ENCODE assay signal across 8 mouse cellular contexts in the genomic region with DNA sequence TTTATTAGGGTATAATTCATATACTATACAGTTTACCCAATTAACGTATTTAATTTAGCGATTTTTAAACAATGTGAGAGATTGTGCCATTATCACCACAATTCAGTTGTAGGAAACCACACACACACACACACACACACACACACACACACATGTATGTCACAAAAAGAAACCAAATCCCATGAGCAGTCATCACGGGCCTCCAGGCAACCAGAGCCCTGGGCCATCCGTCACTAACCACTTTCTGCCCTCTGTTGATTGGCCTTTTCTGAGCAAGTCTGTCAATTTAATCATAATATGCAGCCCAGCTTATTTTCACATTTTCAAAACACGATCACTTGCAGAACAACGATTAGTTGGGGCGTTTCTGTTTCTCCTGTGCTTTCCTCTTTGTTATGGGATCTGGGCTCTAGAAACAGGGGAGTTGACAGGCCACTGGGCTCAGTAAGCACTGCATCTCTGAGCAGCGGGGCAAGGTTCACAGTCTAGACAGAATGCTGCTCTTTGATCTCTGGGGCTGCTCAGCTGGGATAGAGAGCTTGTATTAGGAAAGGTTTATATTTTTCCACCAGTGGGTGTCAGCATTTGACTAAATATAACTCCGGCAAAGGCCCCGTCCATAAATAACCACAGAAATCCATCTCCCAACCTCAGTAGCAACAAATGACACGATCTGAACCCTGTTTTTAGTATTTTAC. TPM values are rescaled to one million over a fixed set of nuclear protein-coding genes. Genes with fewer than 3 reads are reported as not detected.
DNase-seq lines count a peak whose midpoint lies in the region; ATAC-seq and TF ChIP-seq lines count a peak whose summit lies in the region.

No protein-coding gene starts in this region.

- no peaks in the 10 kb centered on the region for H3K9me3 ChIP-seq in forebrain, postnatal 0 days (ENCODE audit: low read length)
- no peaks in the 10 kb centered on the region for H3K9me3 ChIP-seq in stomach, embryonic 15.5 days

- no peaks in the 10 kb centered on the region for H3K36me3 ChIP-seq in forebrain, postnatal 0 days (ENCODE audit: insufficient read depth)
- H3K36me3 ChIP-seq in stomach, embryonic 15.5 days = no peaks in the 10 kb centered on the region

- H3K27me3 ChIP-seq in Patski = no peaks in the 10 kb centered on the region
- no peaks in the 10 kb centered on the region for H3K27me3 ChIP-seq in forebrain, postnatal 0 days (ENCODE audit: insufficient read depth, low read length)
- H3K27me3 ChIP-seq in stomach, embryonic 15.5 days (replicated peaks) = no peaks in the 10 kb centered on the region

- peak; percentile 19 for DNase-seq in gastrocnemius, postnatal 14 days
- DNase-seq in gastrocnemius, postnatal 36 days = no peak
- peak; percentile 17 for DNase-seq in Patski (ENCODE audit: low read depth, low spot score)
- peak; percentile 85 for DNase-seq in forebrain, postnatal 0 days
- peak; percentile 89 for DNase-seq in kidney, adult 9 months
- DNase-seq in lung, postnatal 10 days = peak; percentile 76
- DNase-seq in B cell, adult 2 months = no peak

- POLR2A ChIA-PET in Patski (lab: Charles Lee) = interaction anchor here (0.6 to 0.9 kb wide), 2 partner anchors 19 to 804 kb away, joined by 3 to 4 read pairs; no protein-coding TSS in a partner anchor

- TF ChIP-seq CTCF in Patski (IDR thresholded peaks at IDR 0.05) = peak; percentile 63
- TF ChIP-seq CTCF in forebrain, postnatal 0 days (IDR thresholded peaks at IDR 0.05; ENCODE audit: low read depth) = peak; percentile 65

- no peak overlapping the region for H3K4me2 ChIP-seq in forebrain, postnatal 0 days (ENCODE audit: low read depth)
- H3K4me2 ChIP-seq in stomach, embryonic 15.5 days = no peak overlapping the region

- in situ Hi-C loops in Patski (cut with MboI; ENCODE audit: low pct_unique_long_range_greater_than_20kb) = loop anchor here (5.0 to 25.0 kb wide), 4 partner anchors 279 to 544 kb away; no protein-coding TSS in a partner anchor

- intact Hi-C loops in gastrocnemius, postnatal 14 days (cut with DNase I; ENCODE audit: low total_unique reads) = loop anchor here (10.0 kb wide), 2 partner anchors 272 to 412 kb away; no protein-coding TSS in a partner anchor
- intact Hi-C loops in gastrocnemius, postnatal 36 days (cut with DNase I) = loop anchor here (1.0 to 10.0 kb wide), 3 partner anchors 266 to 414 kb away; no protein-coding TSS in a partner anchor

- 44% methylated on average over 11 of the region's 11 CpGs for WGBS in forebrain, postnatal 0 days
- 42% methylated on average over 11 of the region's 11 CpGs for whole genome bisulfite sequencing in stomach, embryonic 15.5 days

- no peak for ATAC-seq in Patski
- ATAC-seq in forebrain, postnatal 0 days = peak; percentile 92
- peak; percentile 53 for ATAC-seq in stomach, embryonic 15.5 days (ENCODE audit: insufficient read depth, low FRiP score, low read depth)

- no peak overlapping the region for H3K4me3 ChIP-seq in forebrain, postnatal 0 days (ENCODE audit: low read depth, low read length)
- no peak overlapping the region for H3K4me3 ChIP-seq in stomach, embryonic 15.5 days (replicated peaks)

- H3K4me1 ChIP-seq in forebrain, postnatal 0 days (ENCODE audit: insufficient read depth) = no peaks in the 10 kb centered on the region
- no peaks in the 10 kb centered on the region for H3K4me1 ChIP-seq in stomach, embryonic 15.5 days

- no peak overlapping the region for H3K9ac ChIP-seq in forebrain, postnatal 0 days
- H3K9ac ChIP-seq in stomach, embryonic 15.5 days = no peak overlapping the region

- CTCF ChIA-PET in Patski (lab: Charles Lee) = interaction anchor here (0.6 to 1.7 kb wide), 11 partner anchors 10 to 486 kb away, joined by 3 to 4 read pairs (median 3); no protein-coding TSS in a partner anchor

- H3K27ac ChIP-seq in forebrain, postnatal 0 days (ENCODE audit: low read depth, low read length) = no peak overlapping the region
- H3K27ac ChIP-seq in stomach, embryonic 15.5 days = no peak overlapping the region

RNA-seq across cellular contexts. Expression of a gene that starts 21.7 kb away (rescaled TPM):
- total RNA-seq in gastrocnemius, postnatal 14 days (2021) = 1 to 10 TPM; 6.1 to 7.9 TPM
- total RNA-seq in gastrocnemius, postnatal 36 days (2021) = 1 to 10 TPM; 3.4 to 3.5 TPM
- 82.1 TPM for polyA plus RNA-seq in Patski (2021)
- 10.9 and 13.6 TPM in 2 replicates for total RNA-seq in forebrain, postnatal 0 days (2014; rRNA removed)
- 14.4 and 16.3 TPM in 2 replicates for polyA plus RNA-seq in forebrain, postnatal 0 days (2015; fragmentation: Nextera tagmentation; extraction: Ambion mirVana)
- polyA plus RNA-seq in stomach, embryonic 15.5 days (2015; fragmentation: Nextera tagmentation; extraction: Ambion mirVana) = 10.5 and 12.4 TPM in 2 replicates

Comparison
In these comparisons a context has a peak if more than half of its experiments do, and no peak if none do; other contexts are left out.
1. DNase-seq: peak in gastrocnemius, postnatal 14 days (single experiment), Patski (single experiment), forebrain, postnatal 0 days (single experiment), kidney, adult 9 months (single experiment) and lung, postnatal 10 days (single experiment); none in gastrocnemius, postnatal 36 days (0 of 2) and B cell, adult 2 months (0 of 2).